Mouse (Mus musculus) adipocyte (in vitro differentiated cells): ENCODE data around the gene Clec3b.
A peak's percentile ranks its signal among the peaks of the same experiment; 100 is the strongest.

ENCODE experiments used
- DNase-seq: peaks from one replicate; pipeline ENCODE4 v3.0.0-alpha.2; 2016; ENCODE audit warnings: low spot score

The Clec3b gene

GRCm38 (mm10) chr9:123153121-123153520 lies 2.4 kb downstream of the Clec3b start:
- no peak for DNase-seq

- no peak for DNase-seq
These were observed 6.2 kb downstream of the Clec3b start for GRCm38 (mm10) chr9:123156910-123157361.

GRCm38 (mm10) chr9:123157699-123158098 lies 7.0 kb downstream of the Clec3b start:
- DNase-seq, result peak; percentile 50

- peak; percentile 46 for DNase-seq
These were observed 7.5 kb downstream of the Clec3b start for GRCm38 (mm10) chr9:123158125-123158836.

GRCm38 (mm10) chr9:123159330-123159729 lies 8.6 kb downstream of the Clec3b start:
- peak; percentile 83 for DNase-seq

GRCm38 (mm10) chr9:123161792-123162191 lies 11.0 kb downstream of the Clec3b start:
- peak; percentile 55 for DNase-seq

GRCm38 (mm10) chr9:123162985-123163694 lies 12.4 kb downstream of the Clec3b start:
- no peak for DNase-seq

- DNase-seq, result peak; percentile 31
These were observed 15.2 kb downstream of the Clec3b start for GRCm38 (mm10) chr9:123165781-123166443.

- DNase-seq, result no peak
These were observed 23.0 kb downstream of the Clec3b start for GRCm38 (mm10) chr9:123173760-123174159.

GRCm38 (mm10) chr9:123174356-123174755 lies 23.6 kb downstream of the Clec3b start:
- no peak for DNase-seq

- no peak for DNase-seq
These were observed 26.8 kb downstream of the Clec3b start for GRCm38 (mm10) chr9:123177380-123178048.

- no peak for DNase-seq
These were observed 29.3 kb downstream of the Clec3b start for GRCm38 (mm10) chr9:123180003-123180402.

- DNase-seq, result no peak
These were observed 32.5 kb downstream of the Clec3b start for GRCm38 (mm10) chr9:123183226-123183625.

- DNase-seq, result no peak
These were observed 34.8 kb downstream of the Clec3b start for GRCm38 (mm10) chr9:123185546-123185945.

GRCm38 (mm10) chr9:123186151-123186550 lies 35.4 kb downstream of the Clec3b start:
- DNase-seq, result no peak

- peak; percentile 29 for DNase-seq
These were observed 36.8 kb downstream of the Clec3b start for GRCm38 (mm10) chr9:123187589-123187988.

GRCm38 (mm10) chr9:123188271-123188670 lies 37.5 kb downstream of the Clec3b start:
- DNase-seq, result no peak

GRCm38 (mm10) chr9:123200116-123200515 lies 49.4 kb downstream of the Clec3b start:
- no peak for DNase-seq

- DNase-seq, result no peak
These were observed 55.8 kb downstream of the Clec3b start for GRCm38 (mm10) chr9:123206526-123206925.

- DNase-seq, result no peak
These were observed 56.2 kb downstream of the Clec3b start for GRCm38 (mm10) chr9:123206948-123207347.
